ENCODE assay signal across 9 mouse cellular contexts in the genomic region with DNA sequence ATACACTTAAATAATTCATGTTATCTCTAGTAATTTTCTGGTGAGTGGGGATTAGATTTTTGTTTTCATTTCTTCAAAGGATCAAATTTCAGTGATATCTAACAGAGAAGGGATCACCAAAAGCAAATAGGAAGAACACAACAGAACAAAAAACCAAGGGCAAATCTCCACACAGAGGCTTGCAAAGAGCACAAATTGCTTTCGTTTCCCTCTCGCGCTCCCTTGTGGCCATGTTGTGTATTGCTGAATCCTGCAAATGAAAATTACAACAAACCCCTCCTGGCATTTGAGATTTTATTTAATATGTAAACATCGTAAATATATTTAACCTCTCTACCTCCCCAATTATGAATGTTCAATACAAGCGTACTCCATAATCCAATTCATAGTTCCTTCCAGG.
DNase-seq lines count a peak whose midpoint lies in the region; ATAC-seq and TF ChIP-seq lines count a peak whose summit lies in the region.
"Had no signal": no experiment of that assay in that cellular context is flagged by ENCODE, and none has a peak within 500 bp of the region (broad histone marks: within the 10 kb centered on the region; RNA-seq: fewer than 3 reads in every experiment).

No protein-coding gene starts in this region.

- H3K27me3 ChIP-seq in forebrain, embryonic 11.5 days (ENCODE audit: control insufficient read depth, insufficient read depth, low read length), result no peaks in the 10 kb centered on the region
- no peaks in the 10 kb centered on the region for H3K27me3 ChIP-seq in forebrain, embryonic 16.5 days (replicated peaks; ENCODE audit: control insufficient read depth, insufficient read depth, low read length)
- H3K27me3 ChIP-seq in liver, adult 2 months (ENCODE audit: control insufficient read depth, insufficient read depth, low read length), result peaks cover 3% of the 10 kb centered on the region; the same call in 1 of the 2 replicates
- H3K27me3 ChIP-seq: heart, embryonic 15.5 days had no signal

- no peak overlapping the region for H3K4me2 ChIP-seq in forebrain, embryonic 11.5 days (ENCODE audit: low read depth, low read length, severe bottlenecking)
- H3K4me2 ChIP-seq in forebrain, embryonic 16.5 days (ENCODE audit: low read length), result no peak overlapping the region
- H3K4me2 ChIP-seq: heart, embryonic 15.5 days had no signal

- no peak overlapping the region for H3K9ac ChIP-seq in forebrain, embryonic 11.5 days (ENCODE audit: low read length)
- no peak overlapping the region for H3K9ac ChIP-seq in forebrain, embryonic 16.5 days (replicated peaks; ENCODE audit: low read depth, low read length)
- H3K9ac ChIP-seq in liver, adult 2 months (ENCODE audit: low read depth, low read length), result no peak overlapping the region
- H3K9ac ChIP-seq: heart, embryonic 15.5 days had no signal

- no peak for TF ChIP-seq POLR2A in liver, adult 2 months (IDR thresholded peaks at IDR 0.05; ENCODE audit: extremely low read depth, insufficient read depth, low read length)

- H3K36me3 ChIP-seq in forebrain, embryonic 11.5 days (ENCODE audit: control insufficient read depth, insufficient read depth, low read length), result no peaks in the 10 kb centered on the region
- no peaks in the 10 kb centered on the region for H3K36me3 ChIP-seq in forebrain, embryonic 16.5 days (ENCODE audit: control insufficient read depth, insufficient read depth)
- H3K36me3 ChIP-seq in liver, adult 2 months (ENCODE audit: control insufficient read depth, insufficient read depth, low read length), result no peaks in the 10 kb centered on the region
- H3K36me3 ChIP-seq: heart, embryonic 15.5 days had no signal

- H3K4me3 ChIP-seq in forebrain, embryonic 11.5 days (ENCODE audit: low read depth, low read length), result no peak overlapping the region
- H3K4me3 ChIP-seq in forebrain, embryonic 16.5 days (replicated peaks; ENCODE audit: low read length), result no peak overlapping the region
- H3K4me3 ChIP-seq in liver, adult 2 months (ENCODE audit: insufficient read depth, low read depth, low read length), result no peak overlapping the region
- H3K4me3 ChIP-seq: heart, embryonic 15.5 days had no signal

- H3K9me3 ChIP-seq in forebrain, embryonic 11.5 days (ENCODE audit: control insufficient read depth, low read length), result no peaks in the 10 kb centered on the region
- H3K9me3 ChIP-seq in forebrain, embryonic 16.5 days (ENCODE audit: control insufficient read depth, low read length), result no peaks in the 10 kb centered on the region
- H3K9me3 ChIP-seq: heart, embryonic 15.5 days had no signal

- TF ChIP-seq CTCF in liver, adult 2 months (IDR thresholded peaks at IDR 0.05; ENCODE audit: low read depth, low read length), result peak; percentile 56

- H3K4me1 ChIP-seq in forebrain, embryonic 11.5 days (replicated peaks; ENCODE audit: control insufficient read depth, insufficient read depth, low read length), result no peaks in the 10 kb centered on the region
- no peaks in the 10 kb centered on the region; the same call in 1 of the 2 replicates for H3K4me1 ChIP-seq in forebrain, embryonic 16.5 days (replicated peaks; ENCODE audit: control insufficient read depth, insufficient read depth, low read length)
- H3K4me1 ChIP-seq in liver, adult 2 months (ENCODE audit: control insufficient read depth, insufficient read depth, low read length), result no peaks in the 10 kb centered on the region
- H3K4me1 ChIP-seq: heart, embryonic 15.5 days had no signal

- DNase-seq in forebrain, embryonic 11.5 days (ENCODE audit: low spot score), result peak; percentile 70
- peak; percentile 48 for DNase-seq in thymus, postnatal 4 days
- DNase-seq in thymus, postnatal 25 days, result no peak
- peak; percentile 71 for DNase-seq in embryo, embryonic 11 days
- peak; percentile 0 for DNase-seq in induced T-regulatory cell, adult 2 months (ENCODE audit: low read depth)
- peak; percentile 28 for DNase-seq in liver, adult 2 months (ENCODE audit: extremely low read depth, low read depth, low spot score)
- DNase-seq in retina, postnatal 1 day, result peak; percentile 74

- no peaks in the 10 kb centered on the region for H3K79me2 ChIP-seq in liver, adult 2 months (ENCODE audit: control insufficient read depth, insufficient read depth, low read length)

- no peak overlapping the region for H3K27ac ChIP-seq in forebrain, embryonic 11.5 days (ENCODE audit: low read depth, low read length)
- no peak overlapping the region for H3K27ac ChIP-seq in forebrain, embryonic 16.5 days (ENCODE audit: low read length)
- no peak overlapping the region for H3K27ac ChIP-seq in liver, adult 2 months (replicated peaks; ENCODE audit: insufficient read depth, low read depth, low read length)
- H3K27ac ChIP-seq: heart, embryonic 15.5 days had no signal

- 15% methylated on average over 5 of the region's 5 CpGs for WGBS in forebrain, embryonic 11.5 days
- WGBS in forebrain, embryonic 16.5 days, result 11% methylated on average over 5 of the region's 5 CpGs
- WGBS in liver, adult 2 months, result 3% methylated on average over 5 of the region's 5 CpGs

- 0 out of 2 replicates have a peak, but pooled peaks have one; percentile 43 for ATAC-seq in forebrain, embryonic 11.5 days (replicated peaks; ENCODE audit: low FRiP score)
- no peak for ATAC-seq in forebrain, embryonic 16.5 days
